Mouse (Mus musculus) liver, embryonic 15.5 days (tissue): ENCODE results near the gene Slc26a10. TPM values are rescaled to one million over a fixed set of nuclear protein-coding genes. Genes with fewer than 3 reads are reported as not detected.
"Not testable (repeated sequence)": the region's sequence is repeated elsewhere in the genome, so short reads cannot be mapped to it uniquely, and the experiment has no call there.

Source experiments
- ATAC-seq: fragments of 200-750 bp; cut with Nextera tagmentation; 2 replicates; pipeline ENCODE4 v1.8.0; 2017; ENCODE audit warnings: moderate number of reproducible peaks, mild to moderate bottlenecking, moderate library complexity; ENCODE audit not compliant: insufficient read depth
- H3K27ac ChIP-seq: fragments of 300-500 bp; sonication (generic); replicated peaks from 2 replicates; pipeline ENCODE4 v1.5.1; 2015; ENCODE audit warnings: mild to moderate bottlenecking, inconsistent platforms
- H3K27me3 ChIP-seq: fragments of 300-500 bp; sonication (generic); 2 replicates; pipeline ENCODE4 v1.6.1; 2015; ENCODE audit warnings: mild to moderate bottlenecking, inconsistent platforms
- H3K36me3 ChIP-seq: fragments of 300-500 bp; sonication (generic); replicated peaks from 2 replicates; pipeline ENCODE4 v1.6.1; 2015; ENCODE audit warnings: moderate library complexity, mild to moderate bottlenecking, inconsistent platforms
- H3K4me1 ChIP-seq: fragments of 300-500 bp; sonication (generic); replicated peaks from 2 replicates; pipeline ENCODE4 v1.6.1; 2015; ENCODE audit warnings: inconsistent platforms
- H3K4me2 ChIP-seq: fragments of 300-500 bp; sonication (generic); 2 replicates; pipeline ENCODE4 v1.6.1; 2015; ENCODE audit warnings: moderate library complexity, mild to moderate bottlenecking, inconsistent platforms
- H3K4me3 ChIP-seq: fragments of 300-500 bp; sonication (generic); replicated peaks from 2 replicates; pipeline ENCODE4 v1.5.1; 2015; ENCODE audit warnings: mild to moderate bottlenecking, inconsistent platforms
- H3K9ac ChIP-seq: fragments of 300-500 bp; sonication (generic); 2 replicates; pipeline ENCODE4 v1.6.1; 2015; ENCODE audit warnings: moderate library complexity, mild to moderate bottlenecking, inconsistent platforms
- H3K9me3 ChIP-seq: fragments of 300-500 bp; sonication (generic); replicated peaks from 2 replicates; pipeline ENCODE4 v1.6.1; 2016; ENCODE audit warnings: inconsistent platforms
- WGBS: fragments of 180-500 bp; shearing (Covaris S2); methylation state at CpG from one replicate; pipeline ENCODE4 v1.1.7; 2015; ENCODE audit warnings: mixed read lengths; ENCODE audit not compliant: insufficient replicate concordance; 5-methylcytosine and 5-hydroxymethylcytosine counted together
- polyA plus RNA-seq: library from polyadenylated mRNA; unstranded; fragments of >200 nt; fragmentation: Nextera tagmentation; extraction: Ambion mirVana; gene quantifications from 2 replicates; pipeline ENCODE4 v1.2.1, GENCODE M21; 2015

The Slc26a10 gene
- polyA plus RNA-seq, 1 experiment from 2014 or later, result 2.1 TPM

- H3K4me2 ChIP-seq, result no peak overlapping the region
- H3K9ac ChIP-seq, result no peak overlapping the region
- H3K27ac ChIP-seq, result no peak overlapping the region
- H3K9me3 ChIP-seq, result no peaks in the 10 kb centered on the region
- peaks cover 27% of the 10 kb centered on the region for H3K4me1 ChIP-seq
- H3K4me3 ChIP-seq, result no peak overlapping the region
- 38% methylated on average over 3 of the region's 3 CpGs for WGBS
- peaks cover 23% of the 10 kb centered on the region for H3K27me3 ChIP-seq
- no peaks in the 10 kb centered on the region for H3K36me3 ChIP-seq
- no peak for ATAC-seq
These were observed 19.7 kb downstream of the Slc26a10 start for GRCm38 (mm10) chr10:127160728-127161127.

DNA sequence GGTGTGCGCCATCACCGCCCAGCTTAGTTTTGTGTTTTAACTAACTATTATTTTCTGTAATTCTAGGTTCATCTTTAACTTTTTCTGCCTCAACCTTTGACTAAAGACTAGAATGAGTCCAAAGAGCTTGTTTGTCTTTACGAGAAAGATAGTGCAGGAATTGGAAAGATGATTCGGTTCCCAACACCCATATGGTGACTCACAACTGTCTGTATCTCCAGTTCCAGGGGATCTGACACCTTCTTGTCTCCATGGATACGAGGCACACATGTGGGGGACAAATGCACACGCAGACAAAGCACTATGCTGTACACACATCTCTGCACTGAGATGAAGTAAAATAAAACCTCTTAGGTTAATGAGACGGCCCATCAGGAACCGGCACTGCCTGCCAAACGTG lies 20.4 kb downstream of the Slc26a10 start:
- Histone ChIP-seq H3K4me2 (no peak overlapping the region), H3K4me3 (no peak overlapping the region), H3K27me3 (peaks cover 16% of the 10 kb centered on the region), H3K4me1 (peaks cover 20% of the 10 kb centered on the region), H3K9me3 (no peaks in the 10 kb centered on the region), H3K9ac (no peak overlapping the region), H3K36me3 (no peaks in the 10 kb centered on the region), H3K27ac (no peak overlapping the region)
- 69% methylated on average over 9 of the region's 9 CpGs for WGBS
- no peak for ATAC-seq

GRCm38 (mm10) chr10:127158471-127158870 lies 22.0 kb downstream of the Slc26a10 start:
- Histone ChIP-seq H3K9me3 (no peaks in the 10 kb centered on the region), H3K4me1 (peaks cover 8% of the 10 kb centered on the region), H3K36me3 (no peaks in the 10 kb centered on the region), H3K27me3 (peaks cover 6% of the 10 kb centered on the region; the same call in 1 of the 2 replicates), H3K9ac (no peak overlapping the region), H3K4me3 (no peak overlapping the region), H3K4me2 (no peak overlapping the region), H3K27ac (no peak overlapping the region)
- no peak for ATAC-seq
- 35% methylated on average over 3 of the region's 3 CpGs for WGBS

- Histone ChIP-seq H3K27me3 (no peaks in the 10 kb centered on the region), H3K36me3 (no peaks in the 10 kb centered on the region), H3K4me1 (peaks cover 8% of the 10 kb centered on the region), H3K4me2 (no peak overlapping the region), H3K9ac (no peak overlapping the region), H3K27ac (peak overlapping the region; percentile 43), H3K4me3 (no peak overlapping the region), H3K9me3 (no peaks in the 10 kb centered on the region)
- 0 out of 2 replicates have a peak, but pooled peaks have one; percentile 27 for ATAC-seq
- 69% methylated on average over 1 of the region's 1 CpGs for WGBS
These were observed 23.9 kb downstream of the Slc26a10 start for GRCm38 (mm10) chr10:127156511-127156910.

GRCm38 (mm10) chr10:127156089-127156488 lies 24.4 kb downstream of the Slc26a10 start:
- no peaks in the 10 kb centered on the region for H3K27me3 ChIP-seq
- H3K4me1 ChIP-seq, result peaks cover 11% of the 10 kb centered on the region
- 67% methylated on average over 1 of the region's 1 CpGs for WGBS
- ATAC-seq, result no peak
- peak overlapping the region; percentile 34; the same call in 1 of the 2 replicates for H3K27ac ChIP-seq
- H3K36me3 ChIP-seq, result no peaks in the 10 kb centered on the region
- H3K9me3 ChIP-seq, result no peaks in the 10 kb centered on the region
- H3K9ac ChIP-seq, result no peak overlapping the region
- H3K4me3 ChIP-seq, result no peak overlapping the region
- H3K4me2 ChIP-seq, result no peak overlapping the region

DNA sequence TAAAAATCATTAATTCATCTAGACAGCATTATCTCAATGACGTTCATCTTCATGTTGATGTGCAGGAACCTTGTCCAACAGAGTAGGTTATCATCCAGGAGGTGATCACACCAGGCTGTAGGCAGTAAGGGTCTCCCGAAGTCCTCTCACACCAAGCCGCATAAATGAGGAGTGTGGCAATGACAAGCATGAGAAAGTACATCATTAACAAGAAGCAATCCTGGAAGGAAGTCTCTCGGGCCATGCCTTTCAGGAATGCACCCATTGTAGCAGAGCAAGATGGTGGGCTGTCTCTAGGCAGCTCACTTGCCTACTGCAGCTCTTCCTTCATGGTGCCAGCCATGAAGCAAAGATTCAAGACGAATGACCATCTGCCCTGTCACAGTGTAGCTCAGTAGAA lies 25.8 kb downstream of the Slc26a10 start:
- Histone ChIP-seq H3K36me3 (no peaks in the 10 kb centered on the region), H3K27ac (no peak overlapping the region), H3K9ac (no peak overlapping the region), H3K4me3 (no peak overlapping the region), H3K27me3 (no peaks in the 10 kb centered on the region), H3K9me3 (no peaks in the 10 kb centered on the region), H3K4me2 (no peak overlapping the region), H3K4me1 (peaks cover 21% of the 10 kb centered on the region)
- no peak for ATAC-seq
- 70% methylated on average over 5 of the region's 5 CpGs for WGBS

- Histone ChIP-seq H3K9ac (no peak overlapping the region), H3K4me2 (no peak overlapping the region), H3K27ac (no peak overlapping the region), H3K9me3 (no peaks in the 10 kb centered on the region), H3K4me3 (no peak overlapping the region), H3K36me3 (no peaks in the 10 kb centered on the region), H3K4me1 (peaks cover 21% of the 10 kb centered on the region), H3K27me3 (no peaks in the 10 kb centered on the region)
- ATAC-seq, result no peak
- 68% methylated on average over 2 of the region's 2 CpGs for WGBS
These were observed 26.2 kb downstream of the Slc26a10 start for GRCm38 (mm10) chr10:127154241-127154640.

- peaks cover 14% of the 10 kb centered on the region for H3K4me1 ChIP-seq
- 85% methylated on average over 7 of the region's 7 CpGs for WGBS
- H3K27ac ChIP-seq, result no peak overlapping the region
- no peak overlapping the region for H3K4me2 ChIP-seq
- no peaks in the 10 kb centered on the region for H3K36me3 ChIP-seq
- H3K9ac ChIP-seq, result no peak overlapping the region
- H3K9me3 ChIP-seq, result no peaks in the 10 kb centered on the region
- H3K4me3 ChIP-seq, result no peak overlapping the region
- no peaks in the 10 kb centered on the region for H3K27me3 ChIP-seq
- ATAC-seq, result no peak
These were observed 27.1 kb downstream of the Slc26a10 start for GRCm38 (mm10) chr10:127153323-127153722.

GRCm38 (mm10) chr10:127152556-127152955 lies 27.9 kb downstream of the Slc26a10 start:
- not testable (repeated sequence) for H3K27ac ChIP-seq

DNA sequence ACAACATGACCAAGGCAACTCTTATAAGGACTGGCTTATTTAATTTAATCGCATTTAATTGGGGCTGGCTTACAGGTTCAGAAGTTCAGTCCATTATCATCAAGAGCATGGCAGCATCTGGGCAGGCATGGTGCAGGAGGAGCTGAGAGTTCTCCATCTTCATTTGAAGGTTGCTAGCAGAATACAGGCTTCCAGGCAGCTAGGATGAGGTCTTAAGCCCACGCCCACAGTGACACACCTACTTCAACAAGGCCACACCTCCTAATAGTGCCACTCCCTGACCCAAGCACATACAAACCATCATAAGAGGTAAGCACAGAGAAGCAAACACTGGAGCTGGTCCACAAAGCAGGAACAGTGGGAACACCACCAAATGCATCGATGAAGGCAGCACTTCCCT lies 29.2 kb downstream of the Slc26a10 start:
- H3K9ac ChIP-seq, H3K36me3 ChIP-seq, H3K4me3 ChIP-seq, H3K4me2 ChIP-seq, H3K27me3 ChIP-seq, H3K9me3 ChIP-seq, H3K27ac ChIP-seq: not testable (repeated sequence)
- WGBS, result 72% methylated on average over 3 of the region's 3 CpGs
- peaks cover 15% of the 10 kb centered on the region for H3K4me1 ChIP-seq
- ATAC-seq, result 0 out of 2 replicates have a peak, but pooled peaks have one; percentile 30

More at GRCm38 (mm10) chr10:127152556-127152955, 27.9 kb downstream of the Slc26a10 start:
- not testable (repeated sequence) for H3K4me3 ChIP-seq, ATAC-seq, H3K9me3 ChIP-seq, H3K36me3 ChIP-seq, H3K4me2 ChIP-seq, H3K27me3 ChIP-seq, H3K9ac ChIP-seq
- 75% methylated on average over 10 of the region's 10 CpGs for WGBS
- H3K4me1 ChIP-seq, result peaks cover 13% of the 10 kb centered on the region

DNA sequence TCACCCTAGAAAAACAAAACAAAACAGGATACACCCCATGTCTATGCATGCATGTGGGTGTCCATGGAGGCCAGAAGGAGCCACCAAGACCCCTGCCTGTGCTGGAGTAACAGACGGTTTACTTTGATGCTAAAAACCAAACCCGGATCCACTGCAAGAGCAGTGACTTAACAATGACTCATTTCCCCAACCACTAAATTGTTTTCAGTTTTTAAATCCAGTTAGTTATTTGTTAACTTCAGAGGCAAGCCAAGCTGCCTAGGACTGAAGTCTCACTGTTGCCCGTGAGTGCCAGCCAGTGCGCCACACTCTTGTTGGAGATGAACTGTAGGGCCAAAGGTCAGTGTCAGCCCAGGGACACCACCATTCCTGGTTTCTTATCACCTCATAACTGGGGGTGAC lies 30.0 kb downstream of the Slc26a10 start:
- Histone ChIP-seq H3K4me2 (no peak overlapping the region), H3K27ac (no peak overlapping the region), H3K4me3 (no peak overlapping the region), H3K9me3 (no peaks in the 10 kb centered on the region), H3K9ac (no peak overlapping the region), H3K4me1 (peaks cover 15% of the 10 kb centered on the region), H3K36me3 (no peaks in the 10 kb centered on the region), H3K27me3 (no peaks in the 10 kb centered on the region)
- ATAC-seq, result peak; percentile 36; the same call in 1 of the 2 replicates
- 52% methylated on average over 4 of the region's 4 CpGs for WGBS

GRCm38 (mm10) chr10:127147135-127147534 lies 33.3 kb downstream of the Slc26a10 start:
- no peak overlapping the region for H3K4me2 ChIP-seq
- no peak overlapping the region for H3K4me3 ChIP-seq
- H3K36me3 ChIP-seq, result no peaks in the 10 kb centered on the region
- H3K27me3 ChIP-seq, result no peaks in the 10 kb centered on the region
- no peaks in the 10 kb centered on the region for H3K9me3 ChIP-seq
- H3K27ac ChIP-seq, result no peak overlapping the region
- peaks cover 15% of the 10 kb centered on the region for H3K4me1 ChIP-seq
- H3K9ac ChIP-seq, result no peak overlapping the region
- ATAC-seq, result no peak
- 63% methylated on average over 6 of the region's 6 CpGs for WGBS
